Mouse (Mus musculus): ENCODE results near the gene Olfr569. TPM values are rescaled to one million over a fixed set of nuclear protein-coding genes. Genes with fewer than 3 reads are reported as not detected.

Olfr569 gene
- not detected for polyA plus RNA-seq (2017; shearing (Covaris generic))

GRCm38 (mm10) chr7:102890782-102891181 lies at the start of gene Olfr569:
Gene Olfr569 (minus strand): TSS chr7:102890882.

GRCm38 (mm10) chr7:102924109-102924508 lies 33.4 kb upstream of the Olfr569 start, which contains the start of gene Olfr572:
Gene Olfr572 (plus strand): TSS chr7:102924409.

GRCm38 (mm10) chr7:102917032-102917875 lies 26.6 kb upstream of the Olfr569 start, which contains the start of gene Olfr571:
Gene Olfr571 (minus strand): TSS chr7:102917536.

DNA sequence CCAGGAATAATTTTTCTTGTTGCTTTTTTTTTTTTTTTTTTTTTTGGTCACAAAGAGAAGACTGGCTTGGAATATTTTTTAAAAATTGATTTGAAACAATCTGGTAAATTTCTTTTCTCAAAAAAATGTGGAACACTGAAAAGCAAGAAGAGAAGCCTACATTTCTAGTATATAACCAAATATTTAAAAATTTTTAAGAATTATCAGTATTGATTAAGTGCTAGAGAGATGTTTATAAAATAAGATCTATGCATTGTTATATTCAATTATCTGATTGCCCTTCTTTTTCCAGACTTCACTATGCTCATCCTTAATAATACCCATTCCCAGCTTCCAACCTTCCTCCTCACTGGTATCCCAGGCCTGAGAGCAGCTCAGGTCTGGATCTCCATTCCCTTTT lies 13.9 kb downstream of the Olfr569 start, which contains the start of gene Olfr568:
TSS of gene Olfr568 (plus strand) at position 301 of the 400 bp plus-strand sequence.

DNA sequence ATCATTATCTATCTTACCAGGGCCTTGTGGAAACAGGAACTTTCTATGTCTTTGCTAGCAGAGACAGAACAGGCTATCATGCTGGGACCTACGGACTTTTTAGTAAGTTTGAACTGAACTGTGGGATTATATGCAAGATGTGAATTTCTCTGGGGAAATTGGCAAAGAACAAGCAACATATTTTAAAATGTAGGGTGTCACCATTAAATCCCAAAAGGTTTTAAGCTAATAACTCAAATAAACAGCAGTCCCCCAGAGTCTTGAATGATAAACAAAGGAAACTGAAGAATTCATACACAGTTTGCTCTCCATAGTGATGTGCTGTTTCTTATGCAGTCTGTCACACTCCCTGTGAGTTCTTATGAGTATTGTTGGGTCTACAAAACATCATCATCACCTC lies 32.0 kb downstream of the Olfr569 start, which contains the start of gene Olfr566:
TSS of gene Olfr566 (minus strand) at position 101 of the 400 bp plus-strand sequence.

Other genes with a start within 250 kb of the Olfr569 start
- gene Olfr555, start 232.1 kb downstream of the Olfr569 start, polyA plus RNA-seq (2017; shearing (Covaris generic)): not detected
- gene Olfr556, start 226.0 kb downstream of the Olfr569 start, polyA plus RNA-seq (2017; shearing (Covaris generic)): not detected
- 17.4 TPM for gene Trim68, start 203.6 kb downstream of the Olfr569 start, polyA plus RNA-seq (2017; shearing (Covaris generic))
- gene Olfr557, start 195.0 kb downstream of the Olfr569 start, polyA plus RNA-seq (2017; shearing (Covaris generic)): not detected
- gene Olfr558, start 188.7 kb downstream of the Olfr569 start, polyA plus RNA-seq (2017; shearing (Covaris generic)): not detected
- gene Olfr33, start 171.8 kb downstream of the Olfr569 start, polyA plus RNA-seq (2017; shearing (Covaris generic)): not detected
- not detected for gene Olfr559, start 163.4 kb downstream of the Olfr569 start, polyA plus RNA-seq (2017; shearing (Covaris generic))
- not detected for gene Olfr560, start 131.5 kb downstream of the Olfr569 start, polyA plus RNA-seq (2017; shearing (Covaris generic))
- gene Olfr78, start 131.4 kb downstream of the Olfr569 start, polyA plus RNA-seq (2017; shearing (Covaris generic)): not detected
- not detected for gene Olfr561, start 119.7 kb downstream of the Olfr569 start, polyA plus RNA-seq (2017; shearing (Covaris generic))
- not detected for gene Olfr564, start 87.4 kb downstream of the Olfr569 start, polyA plus RNA-seq (2017; shearing (Covaris generic))
- gene Olfr566, start 32.1 kb downstream of the Olfr569 start, polyA plus RNA-seq (2017; shearing (Covaris generic)): not detected
- gene Olfr568, start 13.8 kb downstream of the Olfr569 start, polyA plus RNA-seq (2017; shearing (Covaris generic)): not detected
- gene Olfr570, start 3.7 kb upstream of the Olfr569 start, polyA plus RNA-seq (2017; shearing (Covaris generic)): not detected
- gene Olfr571, start 26.7 kb upstream of the Olfr569 start, polyA plus RNA-seq (2017; shearing (Covaris generic)): not detected
- gene Olfr572, start 33.5 kb upstream of the Olfr569 start, polyA plus RNA-seq (2017; shearing (Covaris generic)): not detected
- gene Olfr573-ps1, start 51.7 kb upstream of the Olfr569 start, polyA plus RNA-seq (2017; shearing (Covaris generic)): not detected
- gene Olfr574, start 57.6 kb upstream of the Olfr569 start, polyA plus RNA-seq (2017; shearing (Covaris generic)): not detected
- not detected for gene Olfr575, start 67.9 kb upstream of the Olfr569 start, polyA plus RNA-seq (2017; shearing (Covaris generic))
- gene Olfr576, start 71.8 kb upstream of the Olfr569 start, polyA plus RNA-seq (2017; shearing (Covaris generic)): not detected
- gene Olfr577, start 85.1 kb upstream of the Olfr569 start, polyA plus RNA-seq (2017; shearing (Covaris generic)): not detected
- not detected for gene Olfr578, start 98.4 kb upstream of the Olfr569 start, polyA plus RNA-seq (2017; shearing (Covaris generic))
- not detected for gene Olfr582, start 147.1 kb upstream of the Olfr569 start, polyA plus RNA-seq (2017; shearing (Covaris generic))
- not detected for gene Olfr583, start 160.4 kb upstream of the Olfr569 start, polyA plus RNA-seq (2017; shearing (Covaris generic))
- not detected for gene Olfr584, start 191.0 kb upstream of the Olfr569 start, polyA plus RNA-seq (2017; shearing (Covaris generic))
- not detected for gene Olfr585, start 206.8 kb upstream of the Olfr569 start, polyA plus RNA-seq (2017; shearing (Covaris generic))
- gene Olfr586, start 234.8 kb upstream of the Olfr569 start, polyA plus RNA-seq (2017; shearing (Covaris generic)): not detected
- gene Olfr588-ps1, start 250.0 kb upstream of the Olfr569 start, polyA plus RNA-seq (2017; shearing (Covaris generic)): not detected

Measured in activated CD4-positive, CD25-positive, alpha-beta regulatory T cell, adult 9 weeks (primary cell).